Comparison of ENCODE assay signal across 8 mouse cellular contexts in genomic region chr8:48458373-48458772, GRCm38 (mm10).
DNase-seq lines count a peak whose midpoint lies in the region; ATAC-seq lines count a peak whose summit lies in the region.

No protein-coding gene starts in this region.

- WGBS in forebrain, embryonic 11.5 days = 6% methylated on average over 5 of the region's 5 CpGs
- WGBS in stomach, embryonic 16.5 days = 31% methylated on average over 5 of the region's 5 CpGs

- DNase-seq in heart, adult 11 months = peak; percentile 53
- DNase-seq in heart, adult 9 months (ENCODE audit: low spot score in 2 of 2) = no peak
- peak; percentile 2 for DNase-seq in NIH3T3 (ENCODE audit: low read depth)
- peak; percentile 69 for DNase-seq in forebrain, embryonic 11.5 days (ENCODE audit: low spot score)
- DNase-seq in layer of hippocampus, postnatal 10 days (ENCODE audit: low spot score in 2 of 2) = peak; percentile 37 to 54

- no peaks in the 10 kb centered on the region for H3K36me3 ChIP-seq in forebrain, embryonic 11.5 days (ENCODE audit: control insufficient read depth, insufficient read depth, low read length)
- no peaks in the 10 kb centered on the region for H3K36me3 ChIP-seq in stomach, embryonic 16.5 days (ENCODE audit: control insufficient read depth, insufficient read depth, low read length)

- no peak overlapping the region for H3K4me2 ChIP-seq in forebrain, embryonic 11.5 days (ENCODE audit: low read depth, low read length, severe bottlenecking)
- no peak overlapping the region for H3K4me2 ChIP-seq in stomach, embryonic 16.5 days (ENCODE audit: low read depth, low read length)

- H3K4me1 ChIP-seq in forebrain, embryonic 11.5 days (replicated peaks; ENCODE audit: control insufficient read depth, insufficient read depth, low read length) = peaks cover 6% of the 10 kb centered on the region
- H3K4me1 ChIP-seq in stomach, embryonic 16.5 days (ENCODE audit: control insufficient read depth, insufficient read depth, low read length) = no peaks in the 10 kb centered on the region

- no peaks in the 10 kb centered on the region for H3K27me3 ChIP-seq in forebrain, embryonic 11.5 days (ENCODE audit: control insufficient read depth, insufficient read depth, low read length)
- no peaks in the 10 kb centered on the region for H3K27me3 ChIP-seq in stomach, embryonic 16.5 days (ENCODE audit: control insufficient read depth, insufficient read depth, low read length)

- H3K27ac ChIP-seq in forebrain, embryonic 11.5 days (ENCODE audit: low read depth, low read length) = no peak overlapping the region
- H3K27ac ChIP-seq in stomach, embryonic 16.5 days (ENCODE audit: low read length) = no peak overlapping the region

- ATAC-seq in forebrain, embryonic 11.5 days (replicated peaks; ENCODE audit: low FRiP score) = peak; percentile 84
- ATAC-seq in stomach, embryonic 16.5 days (ENCODE audit: insufficient read depth, low FRiP score) = 0 out of 2 replicates have a peak, but pooled peaks have one; percentile 17
- ATAC-seq in megakaryocyte-erythroid progenitor cell, adult 5-6 weeks (replicated peaks; ENCODE audit: low FRiP score, low TSS enrichment, poor library complexity, severe bottlenecking) = no peak
- ATAC-seq in monocyte, adult 5-6 weeks (replicated peaks; ENCODE audit: insufficient number of reproducible peaks, low FRiP score, low TSS enrichment, poor library complexity, severe bottlenecking) = no peak

- H3K9ac ChIP-seq in forebrain, embryonic 11.5 days (ENCODE audit: low read length) = no peak overlapping the region
- no peak overlapping the region for H3K9ac ChIP-seq in stomach, embryonic 16.5 days (ENCODE audit: low read length)

- H3K9me3 ChIP-seq in forebrain, embryonic 11.5 days (ENCODE audit: control insufficient read depth, low read length) = no peaks in the 10 kb centered on the region
- no peaks in the 10 kb centered on the region for H3K9me3 ChIP-seq in stomach, embryonic 16.5 days (replicated peaks; ENCODE audit: control insufficient read depth, low read length)

- no peak overlapping the region for H3K4me3 ChIP-seq in forebrain, embryonic 11.5 days (ENCODE audit: low read depth, low read length)
- H3K4me3 ChIP-seq in stomach, embryonic 16.5 days (replicated peaks; ENCODE audit: low read length) = no peak overlapping the region

Comparison
In these comparisons a context has a peak if more than half of its experiments do, and no peak if none do; other contexts are left out.
1. DNase-seq: peak in heart, adult 11 months (single experiment), NIH3T3 (single experiment), forebrain, embryonic 11.5 days (single experiment) and layer of hippocampus, postnatal 10 days (2 of 2); none in heart, adult 9 months (0 of 2).
2. ATAC-seq: peak in forebrain, embryonic 11.5 days (single experiment) and stomach, embryonic 16.5 days (single experiment); none in megakaryocyte-erythroid progenitor cell, adult 5-6 weeks (single experiment) and monocyte, adult 5-6 weeks (single experiment).